Mouse (Mus musculus) liver, adult (tissue): Measurements from ENCODE around the gene Prr27.

Experiments used
- GATA4 ChIP-seq: IDR thresholded peaks from 2 replicates; pipeline ENCODE4 v1.6.1; 2014; ENCODE audit warnings: mild to moderate bottlenecking, low read length; ENCODE audit not compliant: insufficient replicate concordance

Gene Prr27

GRCm38 (mm10) chr5:87825386-87825785 lies at the start of gene Prr27:
Gene Prr27 (plus strand): TSS chr5:87825686.
- no peak for TF ChIP-seq GATA4

- TF ChIP-seq GATA4 = no peak
Measured at GRCm38 (mm10) chr5:87782731-87783130, 42.8 kb upstream of the Prr27 start.

GRCm38 (mm10) chr5:87807782-87808181 lies 17.7 kb upstream of the Prr27 start, which contains the start of gene Csn1s2b:
Gene Csn1s2b (plus strand): TSS chr5:87808082.
- no peak for TF ChIP-seq GATA4

GRCm38 (mm10) chr5:87809253-87809652 lies 16.2 kb upstream of the Prr27 start:
- TF ChIP-seq GATA4 = no peak

- TF ChIP-seq GATA4 = no peak
Measured at GRCm38 (mm10) chr5:87855136-87855716, 29.7 kb downstream of the Prr27 start.

- TF ChIP-seq GATA4 = no peak
Measured at GRCm38 (mm10) chr5:87870084-87870483, 44.6 kb downstream of the Prr27 start.

GRCm38 (mm10) chr5:87871423-87871822 lies 45.9 kb downstream of the Prr27 start:
- no peak for TF ChIP-seq GATA4

GRCm38 (mm10) chr5:87884729-87885128 lies 59.2 kb downstream of the Prr27 start, which contains the start of gene Odam:
Gene Odam (plus strand): TSS chr5:87885029.
- no peak for TF ChIP-seq GATA4
